Mouse (Mus musculus): ENCODE data around the gene Cryba1.
A peak's percentile ranks its signal among the peaks of the same experiment; 100 is the strongest.
"Not testable (repeated sequence)": the region's sequence is repeated elsewhere in the genome, so short reads cannot be mapped to it uniquely, and the experiment has no call there.

Gene Cryba1

DNA sequence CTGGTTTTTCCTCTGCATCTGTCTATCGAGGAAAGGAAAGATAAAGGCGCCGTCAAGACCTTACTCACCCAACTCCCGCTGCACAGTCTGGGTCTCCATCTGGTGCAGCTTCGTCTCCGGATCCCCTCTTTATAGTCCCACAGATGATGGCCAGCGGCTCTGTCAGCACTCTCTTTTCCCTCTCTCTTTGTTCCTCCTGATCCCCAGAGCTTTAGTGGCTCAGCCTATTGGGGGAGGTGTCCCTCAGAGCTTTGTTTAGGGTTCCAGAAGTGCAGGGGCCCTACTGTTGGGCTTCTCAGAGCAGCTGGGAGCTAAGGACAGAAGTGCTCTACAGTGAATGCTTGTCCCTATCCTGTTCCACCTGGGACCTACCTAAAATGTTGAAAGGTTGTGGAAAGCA, at the start of gene Cryba1:
Cryba1 (minus strand) TSS at position 101 of the 400 bp plus-strand sequence.
- DNase-seq (ENCODE audit: extremely low spot score) = no peak

DNA sequence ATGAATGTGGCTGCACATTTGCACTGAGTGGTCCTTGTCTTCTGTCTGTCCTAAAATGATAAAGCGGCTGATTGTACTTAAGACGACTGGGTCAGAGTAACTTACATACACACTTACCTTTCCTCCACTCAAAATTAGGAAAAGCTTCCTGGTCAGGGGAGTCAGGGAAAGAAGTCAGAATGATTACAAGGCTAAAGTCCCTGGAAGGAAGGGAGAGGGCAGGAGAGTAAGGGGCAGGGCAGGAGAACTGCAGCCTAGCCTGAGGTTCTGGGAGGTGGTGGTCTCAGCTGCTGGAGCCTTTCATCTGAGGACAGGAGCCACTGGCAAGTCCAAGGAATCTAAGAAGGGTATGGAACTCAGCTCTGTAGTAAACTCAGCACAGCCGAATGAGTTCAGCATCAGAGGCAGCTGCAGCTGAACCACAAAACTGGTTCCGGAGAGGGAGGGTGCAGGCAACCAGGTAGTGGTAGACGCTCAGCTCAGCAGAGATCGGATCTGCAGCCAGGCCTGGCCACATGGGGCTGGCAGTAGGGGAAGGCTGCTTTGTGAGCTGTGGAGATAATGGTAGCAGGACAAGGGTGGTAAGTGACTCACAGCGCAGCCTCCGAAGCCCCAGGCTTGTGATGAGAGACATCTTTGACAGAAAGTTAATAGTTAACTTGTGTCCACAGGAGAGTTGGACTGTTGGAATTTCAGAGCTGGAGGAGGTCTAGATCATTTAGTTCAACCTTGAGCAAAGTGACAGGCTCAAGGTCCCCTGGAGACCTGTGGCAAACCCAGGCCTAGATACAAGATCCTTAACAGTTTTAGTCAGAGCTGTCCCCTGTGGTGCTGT, 47.0 kb upstream of the Cryba1 start:
- no peak for DNase-seq (ENCODE audit: extremely low spot score)

DNA sequence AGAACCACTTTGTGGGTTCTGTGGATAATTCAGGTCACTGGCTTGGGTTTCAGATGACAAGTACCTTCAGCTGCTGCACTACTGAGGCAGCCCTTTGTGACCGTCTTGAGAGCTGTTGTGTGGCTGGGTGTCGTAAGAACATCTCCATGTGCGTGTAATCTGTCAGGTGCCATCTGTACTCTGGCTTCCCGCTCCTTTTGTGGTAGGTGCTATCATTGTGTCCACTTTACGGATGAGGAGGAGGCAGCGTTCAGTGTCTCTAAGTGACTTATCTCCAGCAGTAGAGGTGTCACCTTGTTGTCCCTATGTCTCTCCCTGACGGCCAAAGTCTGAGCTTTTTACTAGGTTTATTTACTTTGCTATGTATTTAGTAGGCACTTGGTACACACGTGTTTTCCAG, 45.3 kb upstream of the Cryba1 start:
- DNase-seq (ENCODE audit: extremely low spot score) = no peak

DNA sequence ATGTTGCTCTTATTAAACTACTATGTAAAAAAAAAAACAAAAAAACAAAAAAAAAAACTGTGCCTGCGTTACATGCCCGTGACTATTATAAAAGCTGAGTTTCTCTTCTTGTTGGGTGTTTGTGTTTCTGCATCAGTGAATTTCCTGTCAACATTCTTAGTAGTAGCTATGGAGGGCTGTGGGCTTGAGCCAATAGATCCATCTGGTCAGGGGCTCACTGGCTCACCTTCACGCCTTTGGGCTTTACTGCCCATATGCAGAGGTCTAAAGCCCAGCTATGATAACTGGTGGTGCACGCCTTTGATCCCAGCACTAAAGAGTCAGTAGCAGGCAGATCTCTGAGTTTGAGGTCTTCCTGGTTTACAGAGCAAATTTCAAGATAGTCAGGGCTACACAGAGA, 44.4 kb upstream of the Cryba1 start:
- no peak for DNase-seq (ENCODE audit: extremely low spot score)

DNA sequence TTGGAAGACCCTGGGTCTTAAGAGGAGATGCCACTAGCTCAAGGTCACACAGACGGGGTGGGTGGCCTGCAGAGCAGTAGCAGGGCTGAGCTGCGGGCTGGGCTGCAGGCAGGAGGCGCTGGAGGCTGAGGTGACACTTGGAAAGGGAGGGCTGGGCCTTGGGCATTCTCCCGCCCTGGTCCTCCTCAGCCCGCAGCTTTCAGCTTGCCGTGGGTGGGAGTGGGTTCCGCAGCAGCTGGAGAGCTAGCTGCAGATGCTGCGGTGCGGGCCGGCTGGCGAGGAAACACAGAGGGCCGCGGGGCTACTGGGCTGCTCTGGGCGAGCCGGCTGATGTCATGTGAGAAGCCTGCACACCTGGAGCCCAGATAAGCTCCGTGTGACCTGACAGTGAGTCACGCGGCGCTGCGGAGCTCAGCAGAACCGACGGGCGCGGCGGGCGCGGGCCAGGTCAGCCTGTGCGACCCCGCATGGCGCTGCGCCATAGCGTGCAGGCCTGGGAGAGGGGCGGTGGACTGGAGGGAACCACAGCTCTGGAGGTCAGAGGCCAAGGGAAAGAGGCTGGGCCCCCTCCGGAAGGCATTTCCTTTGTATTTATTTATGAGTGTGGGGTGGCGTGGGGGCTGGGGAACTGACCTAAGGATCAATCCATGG, 41.4 kb upstream of the Cryba1 start:
- DNase-seq (ENCODE audit: extremely low spot score) = peak; percentile 69

DNA sequence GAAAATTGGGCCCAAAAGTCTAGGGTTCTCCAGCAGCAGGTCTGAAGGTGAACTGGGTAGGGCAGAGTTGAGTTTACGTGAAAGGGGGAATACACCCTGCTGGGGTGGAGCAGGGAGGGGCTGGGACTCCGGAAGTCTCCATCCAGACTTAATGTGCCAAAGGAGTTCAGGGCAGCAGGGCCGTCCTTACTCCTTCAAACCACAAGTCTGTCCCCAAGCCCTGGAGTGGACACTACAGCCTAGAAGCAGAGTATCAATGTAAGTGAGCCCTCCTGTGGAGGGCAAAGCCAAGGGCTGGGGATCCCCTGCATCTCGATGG, 40.3 kb upstream of the Cryba1 start:
- DNase-seq (ENCODE audit: extremely low spot score) = no peak

DNA sequence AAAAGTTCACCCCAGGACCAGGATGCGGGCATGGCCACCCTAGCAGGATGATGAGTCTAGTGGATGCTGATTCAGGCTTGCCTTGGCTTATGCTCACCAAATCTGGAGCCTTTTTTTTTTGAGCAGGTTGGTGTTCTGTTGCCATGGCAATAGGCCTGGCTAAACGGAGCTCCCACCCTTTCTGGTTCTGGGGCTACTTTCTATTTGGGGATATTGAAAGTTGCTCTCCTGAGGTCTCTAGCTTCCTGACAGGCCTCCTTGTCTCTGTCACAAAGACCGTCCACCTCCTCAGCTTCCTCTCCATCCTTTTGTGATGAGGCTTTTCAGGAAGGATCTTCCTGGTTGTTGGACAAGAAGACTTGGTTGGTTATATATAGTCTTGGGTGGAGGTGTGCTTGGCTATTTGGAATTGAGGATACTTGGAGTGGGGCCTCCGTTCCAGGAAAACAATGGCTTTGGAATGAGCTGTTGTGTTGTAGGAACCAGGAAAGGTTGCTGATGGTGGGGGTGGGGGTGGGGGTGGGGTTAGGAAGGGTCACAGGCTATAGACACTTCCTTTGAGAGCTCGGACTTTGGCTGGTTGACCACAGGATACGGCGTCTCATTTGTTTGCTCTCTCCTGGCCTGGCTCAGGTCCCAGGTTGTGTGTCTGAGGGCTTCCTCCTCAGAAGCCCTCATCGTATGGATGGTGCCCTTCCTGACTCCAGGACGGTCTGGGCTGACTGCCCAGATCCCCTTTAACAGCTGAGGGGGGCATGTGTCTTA, 39.8 kb upstream of the Cryba1 start:
- no peak for DNase-seq (ENCODE audit: extremely low spot score)

DNA sequence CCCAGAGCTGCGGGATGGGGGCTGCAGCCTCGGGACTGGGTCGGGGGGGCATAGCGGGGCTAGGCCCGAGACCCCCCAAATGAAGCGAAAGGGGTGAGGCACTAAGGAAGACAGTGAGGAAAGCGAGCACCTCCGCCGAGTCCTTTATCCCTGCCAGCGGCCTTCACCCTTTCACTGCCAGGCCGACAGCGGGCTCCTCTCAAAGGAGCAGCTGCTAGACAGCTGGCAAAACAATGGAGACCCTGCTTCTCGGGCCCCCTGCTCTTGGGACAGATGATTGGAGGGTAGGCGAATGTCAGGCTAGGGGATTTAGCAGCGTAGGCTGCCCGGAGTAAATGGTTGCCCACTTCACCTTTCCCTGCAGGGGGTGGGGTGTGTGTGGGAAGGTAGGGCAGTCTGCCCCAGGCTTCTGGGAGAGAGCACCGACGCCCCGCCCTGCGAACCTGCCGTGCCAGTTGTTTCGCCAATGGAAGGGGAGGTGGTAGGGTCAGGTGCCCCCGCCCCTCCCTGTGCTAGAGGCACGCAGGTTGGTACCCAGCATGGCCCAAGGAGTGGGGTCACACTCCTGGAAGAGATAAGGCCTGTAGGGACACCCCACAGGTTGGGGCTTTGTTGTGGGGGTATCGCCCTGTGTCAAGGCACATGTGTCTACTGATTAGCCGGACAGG, 38.7 kb upstream of the Cryba1 start:
- peak; percentile 74 for DNase-seq (ENCODE audit: extremely low spot score)

DNA sequence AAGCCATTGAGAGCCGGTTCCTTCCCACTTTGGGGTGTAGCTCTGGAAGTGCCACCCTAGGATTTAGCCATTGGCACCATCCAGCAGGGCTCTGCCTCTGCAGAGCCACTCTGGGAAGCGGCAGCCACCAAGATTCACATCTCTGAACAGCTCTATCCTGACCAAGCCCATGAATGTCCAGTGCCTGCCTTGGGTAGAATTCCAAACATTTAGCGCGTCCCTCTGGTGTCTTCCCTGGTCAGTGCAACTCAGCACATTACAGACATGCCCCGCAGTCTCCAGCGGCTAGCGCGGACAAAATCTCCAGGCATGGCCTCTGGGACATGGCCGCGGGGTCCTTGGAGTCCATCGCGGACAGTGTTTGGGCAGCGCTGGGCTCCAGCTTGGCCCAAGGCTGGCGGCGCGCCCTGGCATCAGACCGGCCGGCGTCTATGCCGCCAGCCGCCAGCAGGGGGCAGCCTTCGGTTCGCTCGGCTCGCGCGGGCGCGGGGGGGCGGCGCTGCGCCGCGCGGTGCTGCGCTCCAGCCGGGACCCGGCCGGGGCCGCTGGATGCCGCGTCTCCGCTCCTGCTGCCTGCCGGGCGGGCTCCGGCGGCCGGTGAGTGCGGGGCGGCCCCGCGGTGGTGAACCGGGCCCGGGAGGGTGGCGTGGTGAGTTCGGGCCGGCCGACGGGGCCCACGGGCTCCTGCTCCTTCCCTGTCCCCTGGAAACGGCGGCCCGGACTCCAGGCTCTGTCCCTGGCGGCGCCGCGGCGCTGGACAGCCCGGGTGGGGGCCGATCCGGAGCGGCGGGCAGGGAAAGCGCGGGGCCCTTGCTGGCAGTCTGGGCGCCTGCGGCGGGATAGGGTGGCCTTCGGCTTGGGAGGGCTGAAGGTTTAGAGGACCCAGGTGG, 37.9 kb upstream of the Cryba1 start, which contains the start of gene Myo18a:
Myo18a (plus strand) TSS at position 464 of the 890 bp plus-strand sequence.
- peak; percentile 83 for DNase-seq (ENCODE audit: extremely low spot score)

DNA sequence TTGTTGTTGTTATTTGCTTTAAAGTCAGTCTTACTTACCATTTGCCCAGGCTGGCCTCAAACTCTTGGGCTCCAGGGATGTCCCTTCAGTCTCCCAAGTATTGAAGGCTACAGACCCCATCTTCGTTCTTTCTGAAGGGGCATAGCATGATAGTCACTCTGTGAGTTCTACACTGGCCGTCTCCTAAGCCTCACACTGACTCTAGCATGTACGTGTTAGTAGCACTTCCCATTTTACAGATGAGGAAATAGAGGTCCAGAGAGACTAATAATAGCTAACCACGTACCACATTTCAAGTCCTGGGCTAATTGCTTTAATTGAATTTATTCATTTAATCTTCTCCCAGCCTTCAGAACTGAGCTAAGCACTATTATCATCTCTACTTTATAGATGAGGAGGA, 34.9 kb upstream of the Cryba1 start:
- DNase-seq (ENCODE audit: extremely low spot score) = no peak

DNA sequence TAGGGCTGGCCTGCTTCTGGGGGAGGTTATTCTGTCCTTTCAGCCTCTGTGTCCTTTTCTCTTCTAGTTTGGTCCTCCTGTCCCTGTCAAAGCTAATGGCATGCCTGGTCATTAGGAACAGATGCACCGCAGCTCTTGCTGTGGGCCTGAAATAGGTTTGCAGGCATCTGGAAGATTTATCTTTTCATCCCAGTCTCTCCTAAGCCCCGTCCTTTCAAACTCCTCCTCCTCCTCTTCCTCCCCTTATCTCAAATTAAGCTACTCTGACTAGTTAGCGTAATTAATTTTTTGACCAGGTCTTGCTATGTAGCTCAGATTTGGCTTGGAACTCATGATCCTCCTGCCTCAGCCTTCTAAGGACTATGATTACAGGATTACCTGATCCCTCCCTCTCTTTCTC, 28.4 kb upstream of the Cryba1 start:
- DNase-seq (ENCODE audit: extremely low spot score) = no peak

DNA sequence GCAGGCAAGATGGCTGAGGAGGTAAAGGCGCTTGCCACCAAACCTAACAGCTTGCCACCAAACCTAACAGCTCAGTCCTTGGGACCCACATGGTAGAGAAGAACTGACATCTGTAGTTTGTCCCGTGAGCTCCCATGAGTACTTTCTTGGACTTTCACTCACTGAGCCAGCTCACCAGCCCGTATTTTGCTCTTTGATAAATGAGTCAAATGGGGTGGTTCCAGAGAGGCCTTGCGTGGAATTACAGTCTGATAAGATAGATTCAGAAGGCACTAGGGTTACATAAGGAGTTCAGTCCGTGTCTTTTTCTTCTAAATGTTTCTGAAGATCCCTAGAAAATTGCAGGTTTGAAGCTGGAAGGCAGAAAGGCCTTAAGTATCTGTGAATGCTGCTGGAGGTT, 27.4 kb upstream of the Cryba1 start:
- DNase-seq (ENCODE audit: extremely low spot score) = no peak

DNA sequence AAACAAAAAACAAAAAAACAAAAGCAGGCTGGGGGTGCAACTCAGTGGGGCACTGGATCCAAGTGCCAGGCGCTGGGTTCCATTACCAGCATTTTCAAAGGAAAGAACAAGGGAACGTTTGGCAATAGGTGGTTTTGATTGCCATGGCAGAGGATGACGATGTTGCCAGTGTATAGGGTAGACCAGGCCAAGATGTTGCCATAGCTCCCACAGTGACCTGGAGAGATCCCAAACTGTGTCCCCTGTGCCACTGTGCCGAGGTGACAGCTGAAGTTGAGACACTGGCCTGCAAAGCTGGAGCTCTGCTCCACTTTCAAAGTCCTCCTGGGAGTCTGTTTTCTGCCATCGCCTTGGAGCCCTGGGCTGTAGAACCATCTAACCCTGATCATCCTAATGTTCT, 23.9 kb upstream of the Cryba1 start:
- DNase-seq (ENCODE audit: extremely low spot score) = no peak

DNA sequence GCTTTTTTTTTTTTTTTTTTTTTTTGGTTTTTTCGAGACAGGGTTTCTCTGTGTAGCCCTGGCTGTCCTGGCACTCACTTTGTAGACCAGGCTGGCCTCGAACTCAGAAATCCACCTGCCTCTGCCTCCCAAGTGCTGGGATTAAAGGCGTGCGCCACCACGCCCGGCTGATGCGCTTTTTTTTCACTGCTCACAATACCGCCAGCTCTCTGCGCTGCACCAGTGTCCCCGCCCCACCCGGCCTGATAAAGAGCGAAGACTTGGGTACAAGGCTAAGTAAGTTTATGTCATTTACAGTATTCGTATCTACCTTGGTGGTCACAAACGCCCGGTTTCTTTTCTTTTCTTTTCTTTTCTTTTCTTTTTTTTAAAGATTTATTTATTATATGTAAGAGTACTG, 22.0 kb upstream of the Cryba1 start:
- DNase-seq (ENCODE audit: extremely low spot score) = not testable (repeated sequence)

DNA sequence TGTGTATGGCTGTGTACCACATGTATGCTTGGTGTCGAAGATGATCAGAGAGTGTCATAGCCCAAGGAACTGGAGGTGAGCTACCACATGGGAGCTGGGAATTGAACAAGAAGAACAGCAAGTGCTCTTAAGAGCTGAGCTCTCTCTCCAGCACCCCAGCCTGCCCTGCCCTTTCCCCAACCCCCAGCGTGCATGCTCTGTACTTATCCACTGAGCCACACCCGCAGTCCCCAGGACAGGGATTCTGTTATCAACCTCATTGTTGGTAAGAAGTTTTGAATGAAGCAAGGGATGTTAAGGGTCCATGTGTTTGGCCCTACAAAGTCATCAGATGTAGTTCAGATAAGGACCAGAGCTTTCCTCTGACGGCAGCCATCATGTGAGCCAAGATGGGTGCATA, 21.6 kb upstream of the Cryba1 start:
- no peak for DNase-seq (ENCODE audit: extremely low spot score)

DNA sequence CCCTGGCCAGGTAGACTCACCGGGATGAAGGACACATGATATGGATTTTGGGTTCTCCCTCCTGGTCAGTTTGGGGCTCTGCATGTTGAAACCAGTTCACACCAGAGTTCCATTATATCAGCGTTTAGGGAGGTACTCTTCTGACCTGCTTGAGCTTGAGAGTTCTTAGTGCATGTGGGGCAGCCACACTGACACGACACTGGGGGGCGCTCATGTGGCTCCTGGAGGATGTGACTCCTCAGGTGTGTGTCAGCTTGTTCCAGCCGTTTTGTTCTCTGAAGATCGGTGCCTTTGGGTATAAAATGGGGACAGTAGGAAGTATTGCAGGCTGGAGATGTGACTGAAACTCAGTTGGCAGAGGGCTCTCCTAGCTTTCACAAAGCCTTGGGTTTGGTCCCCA, 18.9 kb upstream of the Cryba1 start:
- no peak for DNase-seq (ENCODE audit: extremely low spot score)

DNA sequence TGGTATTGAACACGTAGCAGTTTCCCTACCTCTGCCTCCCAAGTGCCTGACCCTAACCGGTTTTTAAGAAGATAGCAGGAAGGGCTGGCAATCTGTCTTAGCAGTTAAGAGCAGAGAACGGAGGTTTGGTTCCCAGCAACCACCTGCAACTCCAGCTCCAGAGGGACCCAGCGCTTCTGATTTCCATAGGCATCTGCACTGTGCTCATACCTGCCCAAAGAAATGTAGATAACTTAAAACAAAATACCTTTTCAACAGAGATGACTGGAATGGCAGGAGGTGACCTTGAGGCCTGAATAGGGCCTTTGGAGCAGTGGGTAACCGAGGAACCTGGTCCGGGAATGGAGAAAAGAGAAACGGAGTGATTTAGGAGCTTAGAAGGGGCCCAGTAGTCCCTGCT, 13.5 kb upstream of the Cryba1 start:
- no peak for DNase-seq (ENCODE audit: extremely low spot score)

DNA sequence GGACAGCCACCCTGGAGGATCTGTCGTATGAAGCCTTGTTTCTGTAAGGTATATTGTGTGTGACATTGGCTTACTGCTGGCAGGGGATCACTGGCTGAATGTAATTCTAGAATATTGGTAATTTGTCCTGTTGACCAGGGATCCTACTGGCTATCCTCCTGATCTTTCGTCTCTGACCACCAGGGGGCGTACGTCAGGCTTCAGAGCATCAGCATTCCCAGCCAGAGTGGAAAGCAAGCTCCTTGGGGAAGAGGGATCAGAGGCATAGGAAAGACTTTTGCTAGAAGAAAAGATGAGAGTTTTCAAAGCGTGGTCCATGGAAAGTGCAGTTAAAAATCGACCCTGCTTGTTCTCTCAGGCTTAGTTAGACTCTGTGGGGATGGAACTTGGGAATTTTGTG, 12.2 kb upstream of the Cryba1 start:
- DNase-seq (ENCODE audit: extremely low spot score) = peak; percentile 77

DNA sequence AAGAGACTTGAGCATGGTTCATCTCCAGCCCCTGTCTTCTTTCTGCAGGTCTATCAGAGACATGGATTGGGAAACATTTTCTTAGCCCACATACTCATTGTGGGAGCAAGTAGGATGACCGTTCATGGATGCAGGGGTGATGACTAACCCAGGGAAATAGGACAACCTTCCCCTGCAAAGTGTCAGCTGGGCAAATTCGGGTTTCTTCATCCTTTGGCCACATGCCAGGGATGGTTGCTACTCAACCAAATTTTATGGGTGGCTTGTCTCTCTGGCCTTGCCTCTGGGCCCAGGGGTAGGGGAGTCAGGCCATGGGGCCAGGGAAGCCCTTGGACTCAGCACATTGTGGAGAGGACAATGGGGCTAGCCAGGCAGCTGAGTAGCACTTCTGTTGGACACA, 3.5 kb upstream of the Cryba1 start:
- DNase-seq (ENCODE audit: extremely low spot score) = no peak

DNA sequence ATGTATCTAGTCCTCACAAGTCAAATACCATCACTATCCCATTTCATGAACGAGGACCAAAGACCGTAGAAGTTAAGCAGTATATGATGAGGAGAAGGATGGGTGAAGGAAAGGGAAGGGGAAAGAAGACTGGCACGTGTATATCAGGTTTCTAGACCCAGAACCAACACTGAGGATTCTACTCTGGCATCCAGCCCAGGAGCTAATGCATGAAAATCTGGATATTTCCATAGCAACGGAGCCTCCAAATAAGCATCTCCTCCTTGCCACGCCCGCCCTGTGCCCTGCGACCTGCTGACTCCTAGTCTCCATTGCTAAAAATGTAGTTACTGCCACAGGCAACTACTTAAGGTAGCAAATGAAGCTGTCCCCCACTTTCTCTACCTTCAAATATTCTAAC, 317 bp downstream of the Cryba1 start:
- no peak for DNase-seq (ENCODE audit: extremely low spot score)

DNA sequence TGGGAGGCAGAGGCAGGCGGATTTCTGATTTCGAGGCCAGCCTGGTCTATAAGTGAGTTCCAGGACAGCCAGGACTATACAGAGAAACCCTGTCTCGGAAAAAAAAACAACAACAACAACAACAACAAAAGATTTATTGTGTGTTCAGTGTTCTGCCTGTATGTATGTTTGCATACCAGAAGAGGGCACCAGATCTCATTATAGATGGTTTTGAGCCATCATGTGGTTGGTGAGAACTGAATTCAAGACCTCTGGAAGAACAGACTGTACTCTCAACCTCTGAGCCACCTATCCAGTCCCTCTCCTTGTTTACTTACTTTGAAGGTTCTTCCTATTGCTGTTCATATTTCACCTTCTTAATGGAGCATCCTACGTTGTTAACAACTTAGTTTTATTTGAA, 3.7 kb downstream of the Cryba1 start:
- DNase-seq (ENCODE audit: extremely low spot score) = no peak
